Mouse (Mus musculus) embryonic facial prominence, embryonic 14.5 days (tissue): ENCODE data around the gene Scn2b. TPM values are rescaled to one million over a fixed set of nuclear protein-coding genes. Genes with fewer than 3 reads are reported as not detected.

Experiments used
- ATAC-seq: fragments of 200-750 bp; cut with Nextera tagmentation; 2 replicates; pipeline ENCODE4 v1.8.0; 2017; ENCODE audit warnings: low read depth, moderate number of reproducible peaks, moderate TSS enrichment
- DNase-seq: peaks from one replicate; pipeline ENCODE4 v3.0.0-alpha.2; 2015; ENCODE audit warnings: low spot score
- H3K27ac ChIP-seq: fragments of 300-500 bp; sonication (generic); replicated peaks from 2 replicates; pipeline ENCODE4 v1.5.1; 2014; ENCODE audit warnings: low read depth, mild to moderate bottlenecking, low read length, moderate library complexity
- H3K27me3 ChIP-seq: fragments of 300-500 bp; sonication (generic); replicated peaks from 2 replicates; pipeline ENCODE4 v1.6.1; 2014; ENCODE audit warnings: low read length; ENCODE audit not compliant: control insufficient read depth, insufficient read depth
- H3K36me3 ChIP-seq: fragments of 300-500 bp; sonication (generic); 2 replicates; pipeline ENCODE4 v1.6.1; 2014; ENCODE audit warnings: low read length, mixed read lengths; ENCODE audit not compliant: control insufficient read depth, insufficient read depth
- H3K4me1 ChIP-seq: fragments of 300-500 bp; sonication (generic); 2 replicates; pipeline ENCODE4 v1.6.1; 2014; ENCODE audit warnings: antibody characterized with exemption, low read length; ENCODE audit not compliant: control insufficient read depth, insufficient read depth
- H3K4me2 ChIP-seq: fragments of 300-500 bp; sonication (generic); 2 replicates; pipeline ENCODE4 v1.6.1; 2014; ENCODE audit warnings: low read depth, mild to moderate bottlenecking, low read length, moderate library complexity, mixed read lengths
- H3K4me3 ChIP-seq: fragments of 300-500 bp; sonication (generic); 2 replicates; pipeline ENCODE4 v1.5.1; 2014; ENCODE audit warnings: low read depth, mild to moderate bottlenecking, low read length
- H3K9ac ChIP-seq: fragments of 300-500 bp; sonication (generic); 2 replicates; pipeline ENCODE4 v1.6.1; 2014; ENCODE audit warnings: low read depth, mild to moderate bottlenecking, low read length, moderate library complexity, mixed read lengths
- H3K9me3 ChIP-seq: fragments of 300-500 bp; sonication (generic); 2 replicates; pipeline ENCODE4 v1.6.1; 2016; ENCODE audit warnings: low read length; ENCODE audit not compliant: control insufficient read depth
- WGBS: fragments of 180-500 bp; shearing (Covaris S2); extraction: QIAGEN DNeasy Blood & Tissue Kit; methylation state at CpG from one replicate; pipeline ENCODE4 v1.1.7; 2014; 5-methylcytosine and 5-hydroxymethylcytosine counted together
- polyA plus RNA-seq: library from polyadenylated mRNA; unstranded; fragments of >200 nt; fragmentation: Nextera tagmentation; extraction: Ambion mirVana; gene quantifications from 2 replicates; pipeline ENCODE4 v1.2.1, GENCODE M21; 2014

The Scn2b gene
- polyA plus RNA-seq, 1 experiment from 2014 or later: 2.4 TPM

DNA sequence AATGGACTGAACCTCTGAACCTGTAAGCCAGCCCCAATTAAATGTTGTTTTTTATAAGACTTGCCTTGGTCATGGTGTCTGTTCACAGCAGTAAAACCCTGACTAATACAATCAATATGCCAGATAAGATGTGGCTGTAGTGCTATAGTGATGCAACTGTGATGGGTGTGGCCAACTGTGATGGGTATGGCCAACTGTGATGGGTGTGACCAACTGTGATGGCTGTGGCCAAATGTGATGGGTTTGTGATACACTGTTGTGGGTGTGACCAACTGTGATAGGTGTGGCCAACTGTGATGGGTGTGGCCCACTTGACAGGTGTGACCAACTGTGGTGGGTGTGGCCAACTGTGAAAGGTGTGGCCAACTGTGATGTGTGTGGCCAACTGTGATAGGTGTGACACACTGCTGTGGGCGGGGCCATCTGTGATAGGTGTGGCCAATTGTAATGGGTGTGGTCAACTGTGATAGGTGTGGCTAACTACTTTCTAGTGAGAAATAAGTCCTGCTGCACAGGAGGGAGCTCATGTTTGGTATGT is 53.6 kb downstream of the Scn2b start:
- Histone ChIP-seq H3K4me2 (no peak overlapping the region), H3K36me3 (no peaks in the 10 kb centered on the region), H3K4me3 (no peak overlapping the region), H3K9ac (no peak overlapping the region), H3K27me3 (no peaks in the 10 kb centered on the region), H3K9me3 (no peaks in the 10 kb centered on the region), H3K27ac (no peak overlapping the region), H3K4me1 (no peaks in the 10 kb centered on the region)
- WGBS: 72% methylated on average over 1 of the region's 1 CpGs
- ATAC-seq: no peak
- no peak for DNase-seq

DNA sequence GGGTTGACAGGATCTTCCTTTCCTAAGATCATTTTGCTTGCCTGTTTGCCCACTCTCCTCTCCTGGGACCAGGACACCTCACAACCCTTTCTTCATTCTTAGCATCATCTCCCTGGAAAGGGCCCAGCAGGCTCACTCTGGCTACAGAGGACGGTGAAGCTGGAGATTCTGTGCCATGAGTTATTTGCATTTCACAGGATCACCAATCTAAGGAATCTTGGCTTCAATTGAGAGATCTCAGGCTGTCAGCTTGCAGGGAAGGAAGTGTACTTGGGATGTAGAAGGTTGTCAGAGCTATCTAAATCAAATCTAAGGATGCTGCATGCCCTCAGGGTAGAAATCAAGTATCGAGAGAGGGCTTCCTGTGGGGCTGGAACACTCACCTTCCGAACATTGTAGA is 55.9 kb downstream of the Scn2b start:
- WGBS: 54% methylated on average over 3 of the region's 3 CpGs
- H3K4me3 ChIP-seq: no peak overlapping the region
- no peaks in the 10 kb centered on the region for H3K36me3 ChIP-seq
- ATAC-seq (no peak), DNase-seq (no peak)
- H3K4me1 ChIP-seq: no peaks in the 10 kb centered on the region
- no peak overlapping the region for H3K9ac ChIP-seq
- no peak overlapping the region for H3K27ac ChIP-seq
- no peak overlapping the region for H3K4me2 ChIP-seq
- H3K27me3 ChIP-seq: no peaks in the 10 kb centered on the region
- H3K9me3 ChIP-seq: no peaks in the 10 kb centered on the region

DNA sequence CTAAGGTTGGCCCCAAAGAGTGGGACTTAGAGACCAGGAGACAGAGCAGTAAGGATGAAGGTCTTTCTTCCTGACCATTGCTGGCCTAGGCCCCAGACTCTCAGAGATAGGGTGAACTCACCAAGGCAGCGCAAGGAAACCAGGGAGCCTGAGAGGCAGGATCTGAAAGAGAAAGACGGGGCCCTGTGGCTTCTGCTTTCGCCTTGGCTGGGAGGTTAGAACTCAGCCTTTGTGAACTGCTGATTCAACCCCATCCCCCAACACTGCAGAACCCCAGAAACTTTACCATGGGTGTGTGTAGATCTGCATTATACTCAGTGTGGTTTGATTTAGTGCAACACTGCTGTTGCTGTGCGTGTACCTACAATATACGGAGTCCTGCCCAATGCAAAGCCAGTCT is 61.7 kb downstream of the Scn2b start:
- no peak overlapping the region for H3K27ac ChIP-seq
- H3K27me3 ChIP-seq: no peaks in the 10 kb centered on the region
- WGBS: 80% methylated on average over 5 of the region's 5 CpGs
- H3K4me2 ChIP-seq: no peak overlapping the region
- ATAC-seq (no peak), DNase-seq (no peak)
- H3K9ac ChIP-seq: no peak overlapping the region
- H3K9me3 ChIP-seq: no peaks in the 10 kb centered on the region
- no peak overlapping the region for H3K4me3 ChIP-seq
- H3K36me3 ChIP-seq: no peaks in the 10 kb centered on the region
- H3K4me1 ChIP-seq: no peaks in the 10 kb centered on the region

Other genes with a start within 250 kb of the Scn2b start
- gene Kmt2a, start 236.5 kb upstream of the Scn2b start, polyA plus RNA-seq: 12.0 and 12.3 TPM in 2 replicates
- gene Atp5l, start 197.0 kb upstream of the Scn2b start, polyA plus RNA-seq: 681 and 870 TPM in 2 replicates
- gene Ube4a, start 152.2 kb upstream of the Scn2b start, polyA plus RNA-seq: 25.5 and 30.3 TPM in 2 replicates
- 0.47 and 0.67 TPM in 2 replicates for gene Cd3g, start 137.4 kb upstream of the Scn2b start, polyA plus RNA-seq
- not detected in 2 replicates for gene Cd3d, start 136.0 kb upstream of the Scn2b start, polyA plus RNA-seq
- gene Cd3e, start 108.2 kb upstream of the Scn2b start, polyA plus RNA-seq: 0.10 and 0.25 TPM in 2 replicates
- gene Mpzl2, start 78.0 kb upstream of the Scn2b start, polyA plus RNA-seq: 11.6 and 13.3 TPM in 2 replicates
- 4.0 TPM in 2 replicates for gene Mpzl3, start 62.6 kb upstream of the Scn2b start, polyA plus RNA-seq
- gene Jaml, start 38.6 kb upstream of the Scn2b start, polyA plus RNA-seq: 0.21 and 0.50 TPM in 2 replicates
- 0.13 and 0.19 TPM in 2 replicates for gene Scn4b, start 20.6 kb downstream of the Scn2b start, polyA plus RNA-seq
- 0.81 and 1.0 TPM in 2 replicates for gene BC049352, start 64.2 kb downstream of the Scn2b start, polyA plus RNA-seq
- 4.3 and 5.2 TPM in 2 replicates for gene Tmprss4, start 86.3 kb downstream of the Scn2b start, polyA plus RNA-seq
- 1.2 TPM in 2 replicates for gene Il10ra, start 151.4 kb downstream of the Scn2b start, polyA plus RNA-seq
- gene Tmprss13, start 201.3 kb downstream of the Scn2b start, polyA plus RNA-seq: 2.6 and 3.3 TPM in 2 replicates